Mouse (Mus musculus): ENCODE data around the gene Rad54l2. TPM values are rescaled to one million over a fixed set of nuclear protein-coding genes. Genes with fewer than 3 reads are reported as not detected.

Gene Rad54l2
- polyA plus RNA-seq, 1 experiment from 2014 or later: 8.3 TPM

- Histone ChIP-seq H3K4me3 (no peak overlapping the region), H3K27me3 (no peaks in the 10 kb centered on the region), H3K4me1 (no peaks in the 10 kb centered on the region), H3K9me3 (no peaks in the 10 kb centered on the region), H3K27ac (replicated peaks) (no peak overlapping the region), H3K4me2 (replicated peaks) (no peak overlapping the region), H3K36me3 (no peaks in the 10 kb centered on the region), H3K9ac (replicated peaks) (no peak overlapping the region)
- WGBS: 91% methylated on average over 1 of the region's 1 CpGs
- no peak for ATAC-seq (replicated peaks)
Measured at GRCm38 (mm10) chr9:106739056-106739455, 49.9 kb downstream of the Rad54l2 start.

- H3K4me2 ChIP-seq (replicated peaks): no peak overlapping the region
- no peak for ATAC-seq (replicated peaks)
- no peaks in the 10 kb centered on the region for H3K4me1 ChIP-seq
- 92% methylated on average over 2 of the region's 2 CpGs for WGBS
- H3K4me3 ChIP-seq: no peak overlapping the region
- no peak overlapping the region for H3K27ac ChIP-seq (replicated peaks)
- H3K9me3 ChIP-seq: no peaks in the 10 kb centered on the region
- no peak overlapping the region for H3K9ac ChIP-seq (replicated peaks)
- H3K27me3 ChIP-seq: no peaks in the 10 kb centered on the region
- no peaks in the 10 kb centered on the region for H3K36me3 ChIP-seq
Measured at GRCm38 (mm10) chr9:106738199-106738985, 50.6 kb downstream of the Rad54l2 start.

- Histone ChIP-seq H3K4me1 (no peaks in the 10 kb centered on the region), H3K4me3 (no peak overlapping the region), H3K27ac (replicated peaks) (no peak overlapping the region), H3K27me3 (no peaks in the 10 kb centered on the region), H3K9ac (replicated peaks) (no peak overlapping the region), H3K36me3 (no peaks in the 10 kb centered on the region), H3K9me3 (no peaks in the 10 kb centered on the region), H3K4me2 (replicated peaks) (no peak overlapping the region)
- WGBS: 88% methylated on average over 2 of the region's 2 CpGs
- ATAC-seq (replicated peaks): no peak
Measured at GRCm38 (mm10) chr9:106733690-106734089, 55.3 kb downstream of the Rad54l2 start.

- Histone ChIP-seq H3K4me1 (no peaks in the 10 kb centered on the region), H3K27me3 (no peaks in the 10 kb centered on the region), H3K4me2 (replicated peaks) (no peak overlapping the region), H3K27ac (replicated peaks) (no peak overlapping the region), H3K9me3 (no peaks in the 10 kb centered on the region), H3K9ac (replicated peaks) (no peak overlapping the region), H3K36me3 (no peaks in the 10 kb centered on the region), H3K4me3 (no peak overlapping the region)
- 94% methylated on average over 2 of the region's 2 CpGs for WGBS
- ATAC-seq (replicated peaks): no peak
Measured at GRCm38 (mm10) chr9:106729416-106729815, 59.6 kb downstream of the Rad54l2 start.

GRCm38 (mm10) chr9:106726891-106727290 is 62.1 kb downstream of the Rad54l2 start:
- Histone ChIP-seq H3K4me1 (no peaks in the 10 kb centered on the region), H3K4me3 (no peak overlapping the region), H3K4me2 (replicated peaks) (no peak overlapping the region), H3K9me3 (no peaks in the 10 kb centered on the region), H3K36me3 (no peaks in the 10 kb centered on the region), H3K9ac (replicated peaks) (no peak overlapping the region), H3K27me3 (no peaks in the 10 kb centered on the region), H3K27ac (replicated peaks) (no peak overlapping the region)
- no peak for ATAC-seq (replicated peaks)
- 97% methylated on average over 1 of the region's 1 CpGs for WGBS

GRCm38 (mm10) chr9:106725435-106725834 is 63.6 kb downstream of the Rad54l2 start:
- ATAC-seq (replicated peaks): no peak
- 95% methylated on average over 2 of the region's 2 CpGs for WGBS

GRCm38 (mm10) chr9:106724864-106725263 is 64.1 kb downstream of the Rad54l2 start:
- Histone ChIP-seq H3K27me3 (no peaks in the 10 kb centered on the region), H3K36me3 (peaks cover 5% of the 10 kb centered on the region; the same call in 1 of the 2 replicates), H3K4me2 (replicated peaks) (no peak overlapping the region), H3K4me3 (no peak overlapping the region), H3K9ac (replicated peaks) (no peak overlapping the region), H3K9me3 (no peaks in the 10 kb centered on the region), H3K4me1 (no peaks in the 10 kb centered on the region), H3K27ac (replicated peaks) (no peak overlapping the region)
- WGBS: 79% methylated on average over 1 of the region's 1 CpGs
- no peak for ATAC-seq (replicated peaks)

More at GRCm38 (mm10) chr9:106725435-106725834, 63.6 kb downstream of the Rad54l2 start:
- no peak overlapping the region for H3K27ac ChIP-seq (replicated peaks)
- H3K4me2 ChIP-seq (replicated peaks): no peak overlapping the region
- no peaks in the 10 kb centered on the region for H3K27me3 ChIP-seq
- no peaks in the 10 kb centered on the region for H3K9me3 ChIP-seq
- H3K9ac ChIP-seq (replicated peaks): no peak overlapping the region
- no peaks in the 10 kb centered on the region for H3K4me1 ChIP-seq
- no peaks in the 10 kb centered on the region; the same call in 1 of the 2 replicates for H3K36me3 ChIP-seq
- no peak overlapping the region for H3K4me3 ChIP-seq

- Histone ChIP-seq H3K4me2 (replicated peaks) (no peak overlapping the region), H3K27me3 (no peaks in the 10 kb centered on the region), H3K9me3 (no peaks in the 10 kb centered on the region), H3K4me3 (no peak overlapping the region), H3K27ac (replicated peaks) (no peak overlapping the region), H3K4me1 (no peaks in the 10 kb centered on the region), H3K36me3 (peaks cover 56% of the 10 kb centered on the region), H3K9ac (replicated peaks) (no peak overlapping the region)
- WGBS: 94% methylated on average over 4 of the region's 4 CpGs
- no peak for ATAC-seq (replicated peaks)
Measured at GRCm38 (mm10) chr9:106716729-106717128, 72.3 kb downstream of the Rad54l2 start.

GRCm38 (mm10) chr9:106716232-106716631 is 72.8 kb downstream of the Rad54l2 start:
- no peak overlapping the region for H3K4me2 ChIP-seq (replicated peaks)
- 99% methylated on average over 2 of the region's 2 CpGs for WGBS
- H3K9me3 ChIP-seq: no peaks in the 10 kb centered on the region
- no peak for ATAC-seq (replicated peaks)
- H3K36me3 ChIP-seq: peaks cover 58% of the 10 kb centered on the region
- no peak overlapping the region for H3K27ac ChIP-seq (replicated peaks)
- H3K27me3 ChIP-seq: no peaks in the 10 kb centered on the region
- no peaks in the 10 kb centered on the region for H3K4me1 ChIP-seq
- H3K4me3 ChIP-seq: no peak overlapping the region
- H3K9ac ChIP-seq (replicated peaks): no peak overlapping the region

- H3K36me3 ChIP-seq: peaks cover 77% of the 10 kb centered on the region
- H3K27me3 ChIP-seq: no peaks in the 10 kb centered on the region
- H3K9me3 ChIP-seq: no peaks in the 10 kb centered on the region
- H3K9ac ChIP-seq (replicated peaks): no peak overlapping the region
- WGBS: 100% methylated on average over 2 of the region's 2 CpGs
- no peak overlapping the region for H3K4me2 ChIP-seq (replicated peaks)
- ATAC-seq (replicated peaks): no peak
- no peak overlapping the region for H3K4me3 ChIP-seq
- no peak overlapping the region for H3K27ac ChIP-seq (replicated peaks)
- H3K4me1 ChIP-seq: no peaks in the 10 kb centered on the region
Measured at GRCm38 (mm10) chr9:106712470-106712869, 76.5 kb downstream of the Rad54l2 start.

- peaks cover 37% of the 10 kb centered on the region for H3K36me3 ChIP-seq
- H3K4me1 ChIP-seq: no peaks in the 10 kb centered on the region
- H3K4me3 ChIP-seq: no peak overlapping the region
- H3K4me2 ChIP-seq (replicated peaks): no peak overlapping the region
- no peaks in the 10 kb centered on the region for H3K27me3 ChIP-seq
- no peak overlapping the region for H3K27ac ChIP-seq (replicated peaks)
- H3K9ac ChIP-seq (replicated peaks): no peak overlapping the region
- 93% methylated on average over 11 of the region's 11 CpGs for WGBS
- no peaks in the 10 kb centered on the region for H3K9me3 ChIP-seq
- ATAC-seq (replicated peaks): no peak
Measured at GRCm38 (mm10) chr9:106692973-106693481, 96.0 kb downstream of the Rad54l2 start.

- Histone ChIP-seq H3K36me3 (peaks cover 13% of the 10 kb centered on the region), H3K27ac (replicated peaks) (no peak overlapping the region), H3K4me3 (no peak overlapping the region), H3K27me3 (no peaks in the 10 kb centered on the region), H3K4me1 (peaks cover 18% of the 10 kb centered on the region), H3K9ac (replicated peaks) (no peak overlapping the region), H3K9me3 (no peaks in the 10 kb centered on the region), H3K4me2 (replicated peaks) (no peak overlapping the region)
- ATAC-seq (replicated peaks): no peak
- WGBS: 86% methylated on average over 8 of the region's 8 CpGs
Measured at GRCm38 (mm10) chr9:106688834-106689233, 100.2 kb downstream of the Rad54l2 start.
